Mouse (Mus musculus) left cerebral cortex, postnatal 4 days (tissue): ENCODE measurements around the gene Ccm2l. TPM values are rescaled to one million over a fixed set of nuclear protein-coding genes. Genes with fewer than 3 reads are reported as not detected.

ENCODE experiments used
- total RNA-seq, 2 experiments: library from RNA; stranded (reverse); gene quantifications; 2 replicates each; pipeline ENCODE4 v1.2.3; 2021

The Ccm2l gene
- total RNA-seq, 2 experiments from 2014 or later = 3.0 to 4.7 TPM

Other genes with a start within 250 kb of the Ccm2l start
- gene Bcl2l1, start 234.2 kb upstream of the Ccm2l start, total RNA-seq = 100 to 1,000 TPM; 113 to 116 TPM
- 10 to 100 TPM in 1 of 2 experiments, 1 to 10 TPM in 1; 9.8 to 11.0 TPM for gene Tpx2, start 218.0 kb upstream of the Ccm2l start, total RNA-seq
- not detected for gene Mylk2, start 154.6 kb upstream of the Ccm2l start, total RNA-seq
- gene Foxs1, start 132.7 kb upstream of the Ccm2l start, total RNA-seq = 1 to 10 TPM; 1.6 TPM
- gene Dusp15, start 114.3 kb upstream of the Ccm2l start, total RNA-seq = 10 to 100 TPM; 18.3 to 22.2 TPM
- 1 to 10 TPM; 3.3 to 5.2 TPM for gene Ttll9, start 103.5 kb upstream of the Ccm2l start, total RNA-seq
- 10 to 100 TPM; 91.7 to 92.5 TPM for gene Pdrg1, start 50.5 kb upstream of the Ccm2l start, total RNA-seq
- gene Xkr7, start 34.1 kb upstream of the Ccm2l start, total RNA-seq = 10 to 100 TPM; 23.2 to 23.4 TPM
- gene Hck, start 42.5 kb downstream of the Ccm2l start, total RNA-seq = 1 to 10 TPM; 3.6 to 3.8 TPM
- 100 to 1,000 TPM; 118 to 120 TPM for gene Tm9sf4, start 95.3 kb downstream of the Ccm2l start, total RNA-seq
- 10 to 100 TPM; 36.3 to 37.3 TPM for gene Tspyl3, start 159.5 kb downstream of the Ccm2l start, total RNA-seq
- 1 to 10 TPM; 6.8 to 8.6 TPM for gene Plagl2, start 175.5 kb downstream of the Ccm2l start, total RNA-seq
- gene Pofut1, start 175.6 kb downstream of the Ccm2l start, total RNA-seq = 10 to 100 TPM; 23.2 to 23.3 TPM
- gene Kif3b, start 225.5 kb downstream of the Ccm2l start, total RNA-seq = 100 to 1,000 TPM; 109 to 110 TPM